Mouse (Mus musculus) thymus, adult 18-20 months (tissue): ENCODE measurements around the gene Lcp2.

ENCODE experiments used
- DNase-seq, 2 experiments: peaks; one replicate each; pipeline ENCODE4 v3.0.0; 2022; ENCODE audit warnings: mixed read lengths in 2 of 2

Gene Lcp2

GRCm38 (mm10) chr11:34046767-34047541 lies at the start of gene Lcp2:
Gene Lcp2, plus strand, starts transcription at chr11:34046920.
- DNase-seq: peak in 1 of 2 experiments; percentile 49

- DNase-seq: no peak
Observed at GRCm38 (mm10) chr11:33998244-33998643, 48.5 kb upstream of the Lcp2 start.

GRCm38 (mm10) chr11:34000416-34000815 lies 46.3 kb upstream of the Lcp2 start:
- DNase-seq: no peak

DNA sequence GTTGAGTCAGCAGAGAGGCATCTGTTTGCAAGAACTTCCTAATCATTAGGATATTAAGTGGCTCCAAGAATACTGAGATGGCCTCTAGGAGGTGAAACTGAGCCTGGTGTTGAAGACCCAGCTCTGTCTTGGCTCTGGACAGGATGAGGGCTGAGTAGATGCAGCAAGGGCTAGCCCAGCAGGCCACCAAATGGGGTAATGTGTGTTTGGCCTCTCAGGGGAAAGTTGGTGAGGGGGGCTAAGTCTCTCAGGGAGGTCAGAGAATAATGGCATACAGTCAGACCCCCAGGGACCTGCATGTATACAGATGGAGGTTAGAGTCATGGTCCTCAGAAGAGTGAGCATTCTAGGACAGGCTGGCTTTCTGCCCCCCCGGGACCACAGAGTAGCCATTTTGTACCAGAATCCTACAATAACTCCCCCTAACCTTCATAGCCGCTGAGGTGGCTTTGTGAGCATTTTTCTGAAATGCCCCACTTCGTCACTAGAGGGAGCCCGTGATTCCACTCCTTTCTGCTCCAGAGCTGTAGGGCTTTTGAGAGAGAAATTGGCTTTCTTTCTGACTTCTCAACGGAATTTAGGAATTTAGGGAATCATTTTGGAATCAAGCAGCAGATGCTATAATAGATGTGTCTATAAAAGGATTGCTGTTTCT lies 44.7 kb upstream of the Lcp2 start:
- DNase-seq: peak; percentile 34 to 53

GRCm38 (mm10) chr11:34002593-34002965 lies 44.1 kb upstream of the Lcp2 start:
- DNase-seq: no peak

GRCm38 (mm10) chr11:34007616-34008015 lies 39.1 kb upstream of the Lcp2 start:
- no peak for DNase-seq

DNA sequence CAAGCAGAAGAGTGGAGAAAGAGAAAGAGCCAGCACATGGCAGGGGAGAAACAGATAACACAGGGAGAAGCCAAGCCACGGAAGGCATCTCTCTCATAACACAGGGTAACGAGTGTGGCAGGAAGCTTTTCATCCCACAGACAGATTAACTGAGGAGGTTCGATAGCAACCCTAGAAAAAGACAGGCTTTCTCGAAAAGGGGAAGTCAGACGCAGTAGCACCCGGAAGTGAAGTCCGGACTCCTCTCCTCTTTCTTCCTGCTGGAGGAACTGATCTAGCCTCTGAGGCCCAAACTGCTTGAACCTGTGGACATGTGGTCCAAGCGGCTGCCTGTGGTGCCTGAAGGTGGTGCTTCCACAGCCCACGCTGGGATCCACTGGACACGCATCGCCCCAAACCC lies 38.5 kb upstream of the Lcp2 start:
- DNase-seq: peak; percentile 38 to 63

DNA sequence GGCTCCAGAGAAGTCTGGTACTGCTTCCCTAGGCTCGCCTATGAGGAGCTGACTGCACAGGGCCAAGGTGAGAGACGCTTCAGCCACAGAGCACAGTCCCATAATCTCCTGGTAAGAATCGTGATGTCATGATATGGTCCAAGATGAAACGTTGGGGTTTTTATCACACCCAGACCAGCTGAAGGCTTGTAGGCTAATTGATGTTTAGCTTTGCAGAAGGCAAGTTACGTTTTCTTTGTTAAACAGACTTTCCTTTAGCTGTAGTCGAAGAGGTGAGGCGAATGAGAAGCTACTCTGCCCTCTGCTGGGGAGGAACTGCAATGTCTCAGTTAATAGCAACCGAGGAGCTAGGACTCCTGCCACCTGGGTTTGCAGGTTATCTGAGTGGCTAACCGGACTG lies 38.0 kb upstream of the Lcp2 start:
- peak; percentile 60 to 80 for DNase-seq

DNA sequence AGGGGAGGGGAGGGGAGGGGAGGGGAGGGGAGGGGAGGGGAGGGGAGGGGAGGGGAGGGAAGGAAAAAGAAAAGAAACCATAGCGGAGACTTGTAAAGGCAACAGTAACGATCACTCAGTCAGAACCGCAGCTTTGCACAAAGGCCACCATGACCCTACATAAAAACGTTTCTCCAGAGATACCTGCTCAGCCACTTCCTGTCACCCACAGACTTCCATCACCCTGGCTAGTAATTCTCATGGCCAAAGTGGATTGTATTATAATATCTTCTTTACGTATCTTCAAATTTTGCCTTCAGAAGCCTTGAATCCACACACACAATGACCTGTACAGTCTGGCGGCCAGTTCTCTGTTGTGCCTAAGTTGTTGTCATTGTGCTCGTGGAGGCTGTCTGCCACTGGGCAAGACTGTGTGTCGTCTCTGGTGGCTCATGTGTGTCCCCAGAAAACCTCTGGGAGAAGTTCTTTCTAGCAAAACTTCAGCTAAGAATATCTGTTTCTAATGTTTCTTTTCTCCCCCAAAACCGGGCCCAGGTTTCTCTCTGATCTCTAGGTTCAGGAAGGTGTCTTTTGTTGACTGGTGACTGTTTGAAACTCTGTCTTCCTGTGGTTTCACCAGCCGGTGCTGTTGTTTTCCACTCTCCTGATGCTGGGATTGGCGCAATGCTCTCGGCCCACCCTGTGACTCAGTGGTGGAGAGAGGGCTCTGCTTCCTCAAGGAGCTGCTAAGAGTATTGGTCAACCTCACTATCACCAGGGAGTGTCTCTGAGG lies 37.2 kb upstream of the Lcp2 start:
- DNase-seq: peak in 1 of 2 experiments; percentile 60

GRCm38 (mm10) chr11:34010133-34010858 lies 36.4 kb upstream of the Lcp2 start:
- peak; percentile 15 to 39 for DNase-seq

DNA sequence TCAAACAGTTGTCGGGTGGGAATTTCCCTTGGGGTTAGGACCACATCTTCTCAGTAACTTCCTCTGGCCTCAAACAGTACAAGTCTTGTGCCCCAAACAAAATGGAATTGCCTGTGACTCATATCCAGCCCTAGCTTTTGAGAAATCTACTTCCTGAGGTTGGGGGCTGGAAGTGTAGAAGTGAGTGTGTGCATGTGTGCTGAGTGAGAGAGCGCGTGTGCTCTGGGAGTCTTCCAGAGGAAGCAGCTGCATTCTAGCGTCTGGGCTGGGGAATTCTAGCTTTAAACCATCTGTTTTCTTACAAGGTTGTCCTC lies 35.9 kb upstream of the Lcp2 start:
- DNase-seq: peak in 1 of 2 experiments; percentile 30

GRCm38 (mm10) chr11:34012007-34012652 lies 34.6 kb upstream of the Lcp2 start:
- no peak for DNase-seq

GRCm38 (mm10) chr11:34025091-34025490 lies 21.6 kb upstream of the Lcp2 start:
- no peak for DNase-seq

GRCm38 (mm10) chr11:34029658-34030057 lies 17.1 kb upstream of the Lcp2 start:
- DNase-seq: no peak

DNA sequence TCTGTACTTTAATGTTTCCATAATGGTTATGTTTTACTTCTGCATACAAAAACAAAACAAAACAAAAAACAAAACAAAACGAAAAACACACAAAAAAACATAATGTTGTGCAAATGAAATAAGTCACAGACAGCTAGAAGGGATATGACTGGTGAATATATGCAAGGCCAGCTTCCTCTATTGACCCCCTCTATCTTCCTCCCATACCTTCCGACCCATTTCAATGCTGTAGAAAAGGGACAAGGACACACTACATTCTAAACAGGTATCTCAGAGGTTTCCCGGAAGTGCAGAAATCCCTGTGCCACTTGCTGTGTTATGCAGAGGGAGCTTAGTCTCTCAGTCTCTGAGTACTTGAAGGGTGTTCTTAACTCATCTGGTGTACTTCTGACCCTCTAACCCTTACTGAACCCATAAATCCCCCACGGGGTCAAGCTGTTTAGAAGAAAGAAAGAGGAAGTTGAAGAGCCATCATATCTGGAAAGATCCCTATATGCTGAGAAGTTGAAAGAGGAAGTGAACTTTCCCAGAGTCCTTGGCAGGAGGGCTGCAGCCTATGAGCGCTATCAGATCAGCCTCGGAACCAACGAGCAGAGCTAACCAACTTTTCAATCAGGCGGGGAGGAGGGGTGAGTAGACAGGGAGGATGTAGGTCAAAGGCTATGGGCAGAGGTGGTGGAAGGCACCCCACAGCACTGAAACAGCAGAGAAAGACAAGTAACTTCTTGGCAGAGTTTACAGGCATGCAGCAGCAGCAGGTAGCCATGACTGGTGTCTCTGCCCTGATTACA lies 15.5 kb upstream of the Lcp2 start:
- DNase-seq: peak; percentile 52 to 68

- no peak for DNase-seq
Observed at GRCm38 (mm10) chr11:34034008-34034505, 12.7 kb upstream of the Lcp2 start.

GRCm38 (mm10) chr11:34034794-34035193 lies 11.9 kb upstream of the Lcp2 start:
- DNase-seq: no peak

- DNase-seq: no peak
Observed at GRCm38 (mm10) chr11:34035909-34036658, 10.6 kb upstream of the Lcp2 start.

GRCm38 (mm10) chr11:34040061-34040460 lies 6.7 kb upstream of the Lcp2 start:
- DNase-seq: no peak

GRCm38 (mm10) chr11:34042808-34043207 lies 3.9 kb upstream of the Lcp2 start:
- DNase-seq: peak in 1 of 2 experiments; percentile 62

GRCm38 (mm10) chr11:34047542-34047937 lies 820 bp downstream of the Lcp2 start:
- DNase-seq: peak in 1 of 2 experiments; percentile 41
